Mouse (Mus musculus) small intestine, adult 10 weeks (tissue): Measurements from ENCODE around the gene Zswim2. TPM values are rescaled to one million over a fixed set of nuclear protein-coding genes. Genes with fewer than 3 reads are reported as not detected.

Experiments
- polyA plus RNA-seq: library from polyadenylated mRNA; stranded (reverse); fragments of 350-450 nt; fragmentation: Illumina TruSeq; extraction: RNeasy Lipid Tissue Mini Kit (QIAGEN cat#74804); gene quantifications from one replicate; pipeline ENCODE4 v1.2.3, GENCODE M21; 2014; ENCODE audit warnings: low replicate concordance

Zswim2 gene
- polyA plus RNA-seq, result not detected

GRCm38 (mm10) chr2:83940931-83941361, at the start of gene Zswim2:
Gene Zswim2, minus strand, starts transcription at chr2:83941228.

GRCm38 (mm10) chr2:83990253-83990652, 49.2 kb upstream of the Zswim2 start, which contains the start of gene Gm13691:
Gene Gm13691, plus strand, starts transcription at chr2:83990553.

GRCm38 (mm10) chr2:83984443-83984842, 43.4 kb upstream of the Zswim2 start, which contains the start of gene Gm13697:
Gene Gm13697, plus strand, starts transcription at chr2:83984743.

DNA sequence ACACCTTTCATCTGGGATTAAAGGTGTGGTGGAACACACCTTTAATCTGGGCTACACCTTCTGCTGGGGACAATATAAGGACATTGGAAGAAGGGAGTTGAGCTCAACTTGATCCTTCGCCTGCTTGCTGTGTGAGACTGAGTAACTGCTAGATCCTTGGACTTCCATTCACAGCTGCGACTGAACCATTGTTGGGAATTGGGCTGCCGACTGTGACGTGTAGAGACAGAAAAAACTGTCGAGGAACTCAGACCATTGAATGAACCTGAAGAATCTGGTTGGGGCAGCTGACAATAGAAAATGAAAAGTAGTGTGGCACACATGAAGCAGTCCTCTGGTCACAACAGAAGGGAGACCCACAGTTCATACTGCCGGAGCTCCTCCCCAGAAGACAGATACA, 37.6 kb upstream of the Zswim2 start, which contains the start of gene Gm13694:
Gm13694 (plus strand) TSS at position 301 of the 400 bp plus-strand sequence.

GRCm38 (mm10) chr2:83972823-83973222, 31.8 kb upstream of the Zswim2 start, which contains the start of gene Gm13696:
Gene Gm13696, plus strand, starts transcription at chr2:83973123.

DNA sequence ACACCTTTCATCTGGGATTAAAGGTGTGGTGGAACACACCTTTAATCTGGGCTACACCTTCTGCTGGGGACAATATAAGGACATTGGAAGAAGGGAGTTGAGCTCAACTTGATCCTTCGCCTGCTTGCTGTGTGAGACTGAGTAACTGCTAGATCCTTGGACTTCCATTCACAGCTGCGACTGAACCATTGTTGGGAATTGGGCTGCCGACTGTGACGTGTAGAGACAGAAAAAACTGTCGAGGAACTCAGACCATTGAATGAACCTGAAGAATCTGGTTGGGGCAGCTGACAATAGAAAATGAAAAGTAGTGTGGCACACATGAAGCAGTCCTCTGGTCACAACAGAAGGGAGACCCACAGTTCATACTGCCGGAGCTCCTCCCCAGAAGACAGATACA, 26.0 kb upstream of the Zswim2 start, which contains the start of gene Gm13695:
Gm13695 (plus strand) TSS at position 301 of the 400 bp plus-strand sequence.

DNA sequence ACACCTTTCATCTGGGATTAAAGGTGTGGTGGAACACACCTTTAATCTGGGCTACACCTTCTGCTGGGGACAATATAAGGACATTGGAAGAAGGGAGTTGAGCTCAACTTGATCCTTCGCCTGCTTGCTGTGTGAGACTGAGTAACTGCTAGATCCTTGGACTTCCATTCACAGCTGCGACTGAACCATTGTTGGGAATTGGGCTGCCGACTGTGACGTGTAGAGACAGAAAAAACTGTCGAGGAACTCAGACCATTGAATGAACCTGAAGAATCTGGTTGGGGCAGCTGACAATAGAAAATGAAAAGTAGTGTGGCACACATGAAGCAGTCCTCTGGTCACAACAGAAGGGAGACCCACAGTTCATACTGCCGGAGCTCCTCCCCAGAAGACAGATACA, 20.2 kb upstream of the Zswim2 start, which contains the start of gene Gm13693:
Gm13693 (plus strand) TSS at position 301 of the 400 bp plus-strand sequence.

DNA sequence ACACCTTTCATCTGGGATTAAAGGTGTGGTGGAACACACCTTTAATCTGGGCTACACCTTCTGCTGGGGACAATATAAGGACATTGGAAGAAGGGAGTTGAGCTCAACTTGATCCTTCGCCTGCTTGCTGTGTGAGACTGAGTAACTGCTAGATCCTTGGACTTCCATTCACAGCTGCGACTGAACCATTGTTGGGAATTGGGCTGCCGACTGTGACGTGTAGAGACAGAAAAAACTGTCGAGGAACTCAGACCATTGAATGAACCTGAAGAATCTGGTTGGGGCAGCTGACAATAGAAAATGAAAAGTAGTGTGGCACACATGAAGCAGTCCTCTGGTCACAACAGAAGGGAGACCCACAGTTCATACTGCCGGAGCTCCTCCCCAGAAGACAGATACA, 14.4 kb upstream of the Zswim2 start, which contains the start of gene Gm13698:
Gm13698 (plus strand) TSS at position 301 of the 400 bp plus-strand sequence.

Other genes with a start within 250 kb of the Zswim2 start
- gene Itgav, start 216.8 kb downstream of the Zswim2 start, polyA plus RNA-seq, result 39.8 TPM
- 5.2 TPM for gene Fam171b, start 128.6 kb downstream of the Zswim2 start, polyA plus RNA-seq
- not detected for gene Gm13698, start 14.5 kb upstream of the Zswim2 start, polyA plus RNA-seq
- not detected for gene Gm13693, start 20.3 kb upstream of the Zswim2 start, polyA plus RNA-seq
- gene Gm13695, start 26.1 kb upstream of the Zswim2 start, polyA plus RNA-seq, result not detected
- not detected for gene Gm13696, start 31.9 kb upstream of the Zswim2 start, polyA plus RNA-seq
- not detected for gene Gm13694, start 37.7 kb upstream of the Zswim2 start, polyA plus RNA-seq
- gene Gm13697, start 43.5 kb upstream of the Zswim2 start, polyA plus RNA-seq, result not detected
- gene Gm13691, start 49.3 kb upstream of the Zswim2 start, polyA plus RNA-seq, result not detected